Mouse (Mus musculus): ENCODE measurements around the gene Gosr2.

- TF ChIP-seq MYOD1 (IDR thresholded peaks at IDR 0.05; ENCODE audit: control insufficient read depth, insufficient read length, low read depth): no peak
- no peak for TF ChIP-seq FOSL1 (IDR thresholded peaks at IDR 0.05; ENCODE audit: insufficient read depth, low read length, poor library complexity, severe bottlenecking)
- no peak for TF ChIP-seq CTCF (IDR thresholded peaks at IDR 0.05; ENCODE audit: control insufficient read depth, insufficient read depth, insufficient read length)
- TF ChIP-seq USF1 (IDR thresholded peaks at IDR 0.05; ENCODE audit: low read depth): no peak
These were observed 31.4 kb downstream of the Gosr2 start for GRCm38 (mm10) chr11:103666181-103666906.
